Mouse (Mus musculus): ENCODE measurements around the gene Rarres2. TPM values are rescaled to one million over a fixed set of nuclear protein-coding genes. Genes with fewer than 3 reads are reported as not detected.

Rarres2 gene
- total RNA-seq (2022), result 100 to 1,000 TPM in 1 of 4 experiments, 10 to 100 TPM in 3; 68.8 to 138 (median 88.5) TPM

DNA sequence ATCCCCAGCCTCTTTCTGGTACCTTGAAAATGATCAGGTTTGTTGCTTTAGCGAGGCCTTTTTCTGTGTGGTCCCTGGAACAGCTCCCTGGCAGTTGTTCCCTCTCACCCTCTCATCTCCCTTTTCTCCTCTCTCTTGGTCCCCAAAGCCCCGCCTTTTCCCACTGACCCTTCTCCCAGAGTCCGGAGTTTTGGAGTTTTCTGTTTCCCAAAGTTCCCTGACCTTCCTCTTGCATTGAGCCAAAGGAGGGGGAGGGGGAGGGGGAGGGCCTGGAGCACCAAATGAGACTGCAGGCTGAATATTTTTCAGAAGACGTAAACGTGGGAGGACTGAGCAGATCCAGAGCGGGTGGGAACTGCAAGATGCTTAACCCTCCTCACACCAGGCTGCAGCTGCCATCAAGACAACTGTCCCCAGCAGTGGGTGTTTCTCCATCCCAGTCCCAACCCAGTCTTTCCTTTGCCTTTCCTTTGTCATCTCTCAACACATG lies at the start of gene Rarres2:
Gene Rarres2, minus strand, starts transcription at position 218 of the 490 bp plus-strand sequence.
- DNase-seq, result no peak

GRCm38 (mm10) chr6:48620031-48620430 lies 47.4 kb upstream of the Rarres2 start:
- DNase-seq, result no peak

GRCm38 (mm10) chr6:48614756-48615155 lies 42.2 kb upstream of the Rarres2 start:
- no peak for DNase-seq

DNA sequence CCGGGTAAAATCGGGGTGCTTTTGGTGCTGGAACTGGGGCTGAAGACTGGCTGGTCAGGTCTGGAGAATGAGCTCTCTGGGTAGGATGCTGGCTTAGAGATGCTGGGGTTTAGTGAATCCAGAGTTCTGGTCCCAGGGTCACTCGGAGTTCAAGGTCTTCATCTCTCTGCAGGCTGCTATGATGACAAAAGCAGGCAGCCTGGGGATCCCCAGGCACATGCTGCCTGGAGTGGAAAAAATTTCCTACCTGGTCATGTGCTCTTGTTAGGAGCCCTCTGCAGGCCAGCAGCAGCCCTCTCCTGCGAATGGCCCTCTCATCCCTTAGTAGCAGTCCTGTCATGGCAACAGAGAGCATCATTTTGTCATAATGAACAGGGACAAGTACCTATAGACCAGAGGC lies 40.9 kb upstream of the Rarres2 start:
- no peak for DNase-seq

- DNase-seq, result no peak
Measured at GRCm38 (mm10) chr6:48610657-48611056, 38.1 kb upstream of the Rarres2 start.

- no peak for DNase-seq
Measured at GRCm38 (mm10) chr6:48609512-48609911, 36.9 kb upstream of the Rarres2 start.

- peak; percentile 74 for DNase-seq
Measured at GRCm38 (mm10) chr6:48608124-48608523, 35.5 kb upstream of the Rarres2 start.

DNA sequence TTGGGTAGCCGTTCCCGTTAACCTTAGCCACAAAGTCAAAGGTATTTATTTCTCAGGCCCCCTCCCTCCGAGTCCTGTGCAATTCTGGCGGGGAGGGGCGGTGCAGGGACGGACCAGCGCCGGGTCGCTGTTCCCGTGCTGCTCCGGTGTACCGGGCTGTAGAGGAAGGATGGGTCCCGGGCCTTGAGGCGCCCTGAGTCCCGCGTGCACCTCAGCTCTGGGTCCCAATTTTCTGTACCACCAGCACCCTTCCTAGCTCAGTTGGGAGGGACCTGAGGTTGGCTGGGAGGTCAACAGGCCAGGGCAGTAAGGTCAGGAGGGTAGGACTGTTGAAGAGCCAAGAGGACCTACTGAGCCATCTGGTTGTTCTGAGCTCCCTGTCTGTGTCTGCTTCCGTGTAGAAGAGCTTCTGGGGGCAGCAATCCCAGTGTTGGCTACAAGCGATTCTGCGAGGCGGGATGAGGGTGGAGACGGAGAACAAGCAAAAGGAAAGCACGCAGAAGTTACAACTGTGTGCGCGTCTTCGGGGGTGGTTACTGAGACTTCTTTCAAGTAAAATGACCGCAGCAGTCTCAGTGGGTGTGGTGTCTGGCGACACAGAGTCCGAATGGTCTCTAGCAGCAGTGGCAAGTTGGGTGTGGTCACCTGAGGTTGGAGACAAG lies 29.6 kb upstream of the Rarres2 start:
- no peak for DNase-seq

GRCm38 (mm10) chr6:48601271-48602079 lies 28.9 kb upstream of the Rarres2 start, which contains the start of gene Zfp775:
TSS of gene Zfp775 (plus strand) at chr6:48602063.
- DNase-seq, result peak; percentile 96

- DNase-seq, result no peak
Measured at GRCm38 (mm10) chr6:48600594-48600993, 28.0 kb upstream of the Rarres2 start.

GRCm38 (mm10) chr6:48597233-48597625 lies 24.6 kb upstream of the Rarres2 start:
- no peak for DNase-seq

- DNase-seq, result no peak
Measured at GRCm38 (mm10) chr6:48596545-48597232, 24.1 kb upstream of the Rarres2 start.

DNA sequence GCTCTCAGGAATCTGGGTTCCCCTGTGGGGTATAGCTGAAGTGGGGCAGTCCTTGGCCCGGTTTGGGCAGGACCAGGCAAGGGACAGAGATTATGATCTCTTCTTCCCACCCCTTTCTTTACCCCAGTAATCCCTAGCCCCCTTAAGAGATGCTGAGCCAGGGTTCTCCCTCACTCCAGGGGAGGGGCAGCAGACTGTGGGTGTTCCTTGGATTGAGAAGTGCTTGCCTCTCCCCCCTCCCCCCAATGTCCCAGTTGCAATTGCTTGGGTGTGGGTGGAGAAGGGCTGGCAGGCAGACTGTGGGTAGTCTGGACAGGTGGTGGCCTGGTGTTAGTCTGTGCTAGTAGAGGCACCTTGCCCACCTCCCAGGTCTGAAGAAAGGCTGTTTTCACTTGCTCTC lies 22.7 kb upstream of the Rarres2 start:
- DNase-seq, result no peak

DNA sequence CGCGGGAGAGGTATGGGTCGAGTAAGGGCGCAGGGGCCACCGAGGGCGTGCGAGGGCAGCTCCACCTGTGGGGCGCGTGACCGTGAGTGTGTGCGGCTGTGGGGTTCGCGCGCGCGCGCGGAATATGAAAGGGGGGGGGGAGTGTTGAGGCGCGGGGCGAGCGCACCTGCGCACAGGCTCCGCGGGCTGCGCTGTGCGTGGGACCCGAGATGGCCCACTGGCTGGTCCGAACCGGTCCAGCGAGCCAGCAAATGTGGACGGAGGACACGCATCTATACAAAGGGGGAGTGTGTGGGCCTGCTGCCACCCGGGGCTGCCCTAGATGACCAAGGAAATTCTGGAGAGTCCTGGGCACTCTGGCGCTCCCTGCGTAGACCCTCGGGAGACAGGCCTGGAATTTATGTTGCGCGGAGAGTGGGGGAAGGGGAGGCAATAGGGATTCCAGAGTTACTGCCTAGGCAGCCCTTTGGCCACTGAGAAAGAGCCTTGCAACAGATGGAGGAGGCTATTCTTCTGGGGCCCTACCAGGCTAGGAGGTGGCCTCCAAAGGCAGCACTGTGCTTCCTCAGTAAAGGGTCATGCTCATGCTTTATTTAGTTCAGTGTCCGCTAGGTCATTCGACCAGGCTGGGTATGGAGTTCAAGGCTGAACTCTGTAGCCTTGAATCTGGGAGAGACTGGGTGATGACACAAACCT lies 21.6 kb upstream of the Rarres2 start:
- DNase-seq, result peak; percentile 70

DNA sequence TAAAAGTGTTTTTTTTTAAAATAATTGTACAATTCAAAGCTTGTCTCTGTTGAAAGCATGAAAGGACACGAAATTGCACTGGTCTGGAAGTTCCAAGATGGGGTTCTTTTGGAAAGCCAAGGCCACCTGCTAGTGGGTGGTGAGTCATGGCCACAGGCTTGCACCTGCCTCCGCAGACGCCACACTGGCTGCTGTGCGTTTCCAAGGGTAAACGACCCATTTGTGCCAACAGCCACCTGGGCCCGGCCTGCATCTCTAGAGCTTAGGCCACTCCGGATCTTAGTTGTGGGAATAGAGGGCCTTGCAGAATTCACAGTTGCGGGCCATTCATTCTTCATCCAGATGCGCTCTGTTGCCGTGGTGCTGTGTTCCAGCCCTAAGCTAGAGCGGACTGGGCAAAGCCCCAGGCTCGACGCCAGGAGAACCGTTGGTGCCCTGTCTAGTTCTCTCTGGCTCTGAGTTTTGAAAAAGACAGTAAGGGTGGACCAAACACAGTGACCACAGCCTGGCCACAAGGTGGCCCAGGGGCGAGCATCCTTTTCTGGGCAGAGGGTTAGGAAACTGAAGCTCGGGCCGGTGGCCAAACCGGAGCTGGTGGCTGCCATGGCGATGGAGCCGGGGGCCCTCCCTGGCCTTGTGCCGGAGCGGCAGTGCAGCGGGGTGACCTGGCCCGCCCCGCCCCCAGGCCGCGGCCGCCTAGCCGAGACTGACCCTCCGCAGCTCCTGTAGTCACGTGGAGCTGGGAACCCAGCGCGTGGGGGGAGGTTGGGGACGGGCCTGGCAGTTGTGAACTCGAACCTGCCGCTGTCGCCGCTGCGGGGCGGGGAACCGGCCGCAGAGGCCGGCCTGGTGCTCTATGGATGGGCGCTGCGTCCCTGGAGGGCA lies 20.8 kb upstream of the Rarres2 start, which contains the start of the genes Repin1 and Gm44965:
Gene Repin1, plus strand, starts transcription at position 726 of the 885 bp plus-strand sequence.
Gene Gm44965, plus strand, starts transcription at position 784 of the 885 bp plus-strand sequence.
- DNase-seq, result peak; percentile 92

DNA sequence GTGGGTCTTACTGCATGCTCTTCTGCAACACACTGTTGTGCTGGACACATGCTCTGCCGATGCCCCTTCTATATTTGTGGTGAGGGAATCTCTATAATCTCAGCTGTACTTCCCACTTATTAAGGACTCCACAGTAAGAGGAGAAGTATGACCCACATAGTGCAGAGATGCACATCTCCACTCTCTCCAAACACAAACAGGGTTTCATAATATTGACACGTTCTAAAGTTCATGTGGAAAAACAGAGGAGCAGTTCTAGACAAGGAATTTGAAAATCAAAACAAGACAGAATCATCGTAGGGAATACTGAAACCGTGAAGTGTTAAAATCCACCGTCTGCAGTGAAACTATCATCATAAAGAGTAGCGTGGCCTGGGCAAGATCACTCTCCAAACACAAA lies 19.3 kb upstream of the Rarres2 start:
- no peak for DNase-seq

DNA sequence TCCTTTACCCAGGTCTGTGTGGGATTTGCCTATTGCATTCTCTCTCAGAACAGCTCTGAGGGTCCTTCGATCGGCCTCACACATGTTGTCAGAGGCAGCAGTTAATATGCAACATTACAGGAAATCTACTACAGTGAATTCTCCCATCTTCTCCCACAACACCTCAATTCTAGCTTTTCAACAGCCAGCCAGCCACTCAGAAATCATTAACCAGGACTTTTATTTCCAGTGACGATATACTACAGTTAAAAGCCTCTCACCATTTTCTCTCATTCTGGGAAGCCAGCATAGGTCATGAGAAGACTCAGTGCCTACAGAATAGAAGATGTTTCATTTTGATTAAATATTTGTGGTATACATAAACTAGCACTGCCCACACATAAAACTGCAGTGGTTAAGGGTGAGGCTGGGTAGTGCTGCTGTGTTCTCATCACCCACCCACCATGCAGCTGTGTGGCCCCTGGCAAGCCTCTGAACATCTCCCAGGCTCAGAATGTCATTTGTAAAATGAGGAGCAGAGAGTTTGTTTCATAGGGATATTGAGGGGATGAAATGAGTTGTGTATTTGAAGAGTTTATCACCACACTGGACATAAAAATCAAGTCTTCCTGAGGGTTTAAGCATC lies 18.7 kb upstream of the Rarres2 start:
- DNase-seq, result no peak

DNA sequence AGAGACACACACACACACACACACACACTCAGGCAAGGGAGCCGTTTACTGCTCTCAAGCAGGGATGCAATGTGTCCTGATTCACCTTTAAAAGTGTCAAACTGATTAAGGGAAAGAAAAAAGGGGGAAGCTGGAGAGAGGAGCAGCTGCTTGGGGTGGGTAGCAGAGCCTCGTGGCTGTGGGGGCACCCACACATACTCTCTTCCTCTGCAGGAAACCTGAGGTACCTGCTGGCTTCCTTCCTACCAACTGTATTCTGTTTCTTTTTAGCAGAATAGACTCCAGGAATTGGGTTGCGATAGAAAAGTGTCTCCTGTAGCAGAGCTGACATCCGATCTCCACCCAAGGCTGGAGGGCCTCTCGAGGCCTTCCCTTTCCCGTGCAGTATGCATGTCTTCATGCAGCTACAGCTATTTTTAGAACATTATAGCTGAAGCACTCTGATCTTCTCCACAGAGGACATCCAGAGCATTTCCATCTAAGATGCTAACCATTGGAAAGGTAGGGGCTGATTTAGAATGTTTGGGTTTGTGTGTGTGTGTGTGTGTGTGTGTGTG lies 16.7 kb upstream of the Rarres2 start, which contains the start of gene Gm45021:
Gene Gm45021, plus strand, starts transcription at position 417 of the 557 bp plus-strand sequence.
- DNase-seq, result no peak

GRCm38 (mm10) chr6:48582037-48582436 lies 9.4 kb upstream of the Rarres2 start:
- DNase-seq, result no peak

GRCm38 (mm10) chr6:48581257-48581656 lies 8.7 kb upstream of the Rarres2 start:
- DNase-seq, result no peak
